Mouse (Mus musculus) layer of hippocampus, postnatal 14 days (tissue): ENCODE results near the gene Dqx1. TPM values are rescaled to one million over a fixed set of nuclear protein-coding genes. Genes with fewer than 3 reads are reported as not detected.

ENCODE experiments used
- DNase-seq, 2 experiments: peaks; one replicate each; pipeline ENCODE4 v3.0.0; 2021 to 2022; ENCODE audit warnings: low spot score in 2 of 2, mixed read lengths in 1 of 2
- total RNA-seq, 2 experiments: library from RNA; stranded (reverse); gene quantifications; 2 replicates each; pipeline ENCODE4 v1.2.3; 2021

Dqx1 gene
- total RNA-seq, 2 experiments from 2014 or later = 0.48 to 0.74 TPM

DNA sequence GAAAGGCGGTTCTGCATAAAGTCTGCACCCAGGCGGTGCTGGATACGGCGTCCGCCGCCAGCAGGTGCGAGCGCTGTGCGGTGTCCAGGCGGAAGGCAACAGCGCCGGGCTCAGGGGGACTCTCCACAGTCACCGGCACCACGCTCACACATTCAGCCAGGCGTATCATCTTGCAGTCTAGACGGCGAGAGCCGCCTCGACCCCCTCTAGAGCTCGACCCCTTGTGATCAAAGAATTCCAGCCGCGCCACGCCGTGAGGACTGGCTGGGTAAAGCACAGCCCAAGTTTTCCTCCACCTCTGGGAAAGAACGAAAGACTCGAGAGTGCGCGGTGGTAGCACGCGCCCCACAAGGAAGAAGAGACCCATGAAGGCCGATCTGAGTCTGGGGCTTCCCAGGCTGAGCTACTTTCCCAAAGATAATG lies 24.9 kb upstream of the Dqx1 start:
- no peak for DNase-seq

GRCm38 (mm10) chr6:83033249-83034185 lies 24.1 kb upstream of the Dqx1 start, which contains the start of the genes Dok1 and Loxl3:
Gene Dok1 (minus strand): TSS chr6:83033471.
Gene Loxl3 (plus strand): TSS chr6:83034173.
- peak; percentile 40 to 59 for DNase-seq

DNA sequence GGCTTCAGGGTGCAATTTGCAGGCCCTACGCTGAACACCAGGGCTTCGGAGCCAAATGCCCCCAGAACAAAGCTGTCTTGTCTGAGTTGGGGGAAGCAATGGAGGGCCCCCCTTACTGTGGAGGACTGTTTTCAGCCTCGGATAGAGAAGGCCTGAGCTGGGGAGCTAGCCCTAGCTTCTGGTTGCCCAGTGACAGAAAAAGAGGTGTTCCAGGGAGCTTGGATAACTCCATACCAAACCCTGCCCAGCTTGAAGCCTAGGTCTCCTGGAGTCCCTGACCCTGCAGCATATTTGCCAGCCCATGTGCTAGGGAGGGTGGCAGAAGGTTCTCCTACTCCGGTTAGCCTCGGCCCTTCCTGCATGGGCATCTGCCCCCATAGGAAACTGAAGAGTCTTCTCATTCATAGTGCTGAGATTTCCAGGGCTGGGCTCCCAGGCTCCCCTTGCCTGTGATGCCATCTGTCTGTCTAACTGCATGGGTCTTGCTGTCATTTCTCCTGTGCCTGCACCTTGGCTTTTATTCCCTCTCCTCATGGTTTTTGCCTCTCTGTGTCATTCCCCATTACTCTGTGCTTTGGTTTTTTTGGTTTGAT lies 23.1 kb upstream of the Dqx1 start:
- DNase-seq = no peak

- no peak for DNase-seq
Observed at GRCm38 (mm10) chr6:83037188-83037587, 20.5 kb upstream of the Dqx1 start.

DNA sequence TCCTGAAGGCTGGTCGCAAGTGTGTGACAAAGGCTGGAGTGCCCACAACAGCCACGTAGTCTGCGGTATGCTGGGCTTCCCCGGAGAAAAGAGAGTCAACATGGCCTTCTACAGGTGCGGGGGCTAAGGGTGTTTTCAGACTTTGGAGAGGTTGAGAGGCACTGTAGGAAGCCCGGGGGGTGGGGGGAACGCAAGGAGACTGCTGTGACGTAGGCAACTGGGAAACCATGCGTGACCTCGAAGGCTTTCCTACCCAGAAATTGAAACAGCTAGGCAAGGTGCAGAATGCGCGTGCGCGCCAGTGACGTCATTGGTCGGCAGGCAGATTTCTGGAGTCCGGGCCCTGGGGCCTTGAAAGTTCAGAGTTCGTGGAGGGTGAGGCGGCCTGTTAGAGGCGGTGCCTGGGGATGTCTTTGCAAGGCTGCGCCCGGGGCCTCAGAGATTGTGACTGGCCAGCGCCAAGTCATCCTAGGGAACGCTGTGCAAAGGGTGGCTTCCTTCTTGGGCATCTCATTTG lies 19.1 kb upstream of the Dqx1 start:
- DNase-seq = peak; percentile 83 to 84

- DNase-seq = no peak
Observed at GRCm38 (mm10) chr6:83040601-83041000, 17.0 kb upstream of the Dqx1 start.

- no peak for DNase-seq
Observed at GRCm38 (mm10) chr6:83043561-83043960, 14.1 kb upstream of the Dqx1 start.

DNA sequence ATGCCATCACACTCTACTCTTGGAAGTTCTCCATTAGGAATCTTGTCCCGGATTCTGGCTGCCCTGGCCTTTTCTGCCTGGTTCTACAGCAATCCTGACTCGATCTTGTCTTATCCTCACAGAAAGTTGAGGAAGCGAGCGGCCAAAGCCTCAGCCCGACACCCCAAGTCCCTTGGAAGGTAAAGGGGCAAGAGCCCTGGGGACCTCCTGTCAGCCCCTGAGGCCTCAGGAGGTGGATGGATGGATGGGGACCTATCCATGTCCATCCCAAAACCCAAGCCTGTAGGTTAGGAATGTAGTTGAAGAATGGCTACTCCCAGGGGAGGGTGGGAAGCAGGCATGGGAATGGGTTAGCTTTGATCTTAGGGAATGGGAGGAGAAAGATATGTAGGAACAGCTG lies 13.7 kb upstream of the Dqx1 start:
- DNase-seq = no peak

DNA sequence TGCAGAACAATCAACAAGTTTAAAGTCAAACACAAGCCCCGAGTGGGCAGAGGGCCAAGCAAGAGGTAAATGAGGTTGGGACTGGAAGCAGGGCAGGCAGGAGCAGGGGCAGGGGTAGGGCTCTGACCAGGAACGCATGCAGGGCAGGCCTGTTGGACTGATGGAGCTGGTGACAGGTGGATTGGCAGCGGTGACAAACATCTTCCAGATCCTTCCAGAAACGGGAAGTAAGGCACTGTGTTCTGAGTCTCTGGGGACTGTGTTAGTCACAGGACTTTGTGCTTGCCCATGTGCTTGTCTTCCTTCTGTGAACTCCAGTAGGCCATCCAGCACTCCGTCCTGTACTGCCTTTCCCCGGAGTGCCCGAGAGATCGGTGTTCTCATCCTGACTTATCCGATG lies 12.9 kb upstream of the Dqx1 start:
- DNase-seq = no peak

- no peak for DNase-seq
Observed at GRCm38 (mm10) chr6:83049367-83049766, 8.3 kb upstream of the Dqx1 start.

- DNase-seq = peak in 1 of 2 experiments; percentile 42
Observed at GRCm38 (mm10) chr6:83053136-83053960, 4.3 kb upstream of the Dqx1 start.

GRCm38 (mm10) chr6:83054074-83054851 lies 3.4 kb upstream of the Dqx1 start, which contains the start of gene Aup1:
Gene Aup1 (plus strand): TSS chr6:83054521.
- peak; percentile 94 to 98 for DNase-seq

DNA sequence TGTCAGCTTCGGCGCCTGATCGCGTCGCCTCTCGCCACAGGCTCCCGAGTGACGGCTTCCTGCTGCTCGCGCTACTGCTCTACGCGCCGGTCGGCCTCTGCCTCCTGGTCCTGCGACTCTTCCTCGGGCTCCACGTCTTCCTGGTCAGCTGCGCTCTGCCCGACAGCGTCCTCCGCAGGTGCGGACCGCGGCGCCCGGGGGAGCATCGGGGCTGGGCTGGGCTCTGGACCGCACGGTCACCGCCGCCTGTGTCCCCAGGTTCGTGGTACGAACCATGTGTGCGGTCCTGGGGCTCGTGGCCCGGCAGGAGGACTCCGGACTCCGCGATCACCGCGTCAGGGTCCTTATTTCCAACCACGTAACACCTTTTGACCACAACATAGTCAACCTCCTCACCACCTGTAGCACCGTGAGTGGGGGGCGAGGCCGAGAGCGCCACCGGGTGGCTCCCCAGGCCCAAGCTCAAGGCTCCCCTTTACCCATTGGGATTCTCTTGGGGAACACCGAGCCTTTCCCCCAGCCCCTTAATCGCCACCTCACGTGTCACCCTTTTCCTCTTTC lies 2.7 kb upstream of the Dqx1 start, which contains the start of gene Htra2:
TSS of gene Htra2 (minus strand) at position 403 of the 561 bp plus-strand sequence.
- peak in 1 of 2 experiments; percentile 24 for DNase-seq

- no peak for DNase-seq
Observed at GRCm38 (mm10) chr6:83058725-83059124, 1.1 kb downstream of the Dqx1 start.

DNA sequence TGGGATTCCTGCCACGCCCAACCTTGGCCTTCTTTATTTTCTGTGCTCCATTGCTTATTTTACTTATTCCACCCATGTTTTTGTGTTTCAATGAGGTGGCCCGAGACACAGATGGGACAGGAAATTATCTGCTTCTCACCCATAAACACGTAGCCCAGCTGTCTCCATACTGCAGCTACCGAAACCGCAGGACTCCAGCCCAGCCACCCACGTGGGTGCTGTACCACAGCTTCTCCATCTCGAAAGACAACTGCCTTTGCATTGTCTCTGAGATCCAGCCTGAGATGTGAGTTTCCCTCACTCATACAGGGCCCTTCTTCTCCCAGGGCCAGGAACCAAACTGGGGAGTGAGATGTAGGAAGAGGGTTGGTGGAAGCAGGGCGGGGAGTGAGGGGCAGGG lies 8.4 kb downstream of the Dqx1 start:
- DNase-seq = no peak

DNA sequence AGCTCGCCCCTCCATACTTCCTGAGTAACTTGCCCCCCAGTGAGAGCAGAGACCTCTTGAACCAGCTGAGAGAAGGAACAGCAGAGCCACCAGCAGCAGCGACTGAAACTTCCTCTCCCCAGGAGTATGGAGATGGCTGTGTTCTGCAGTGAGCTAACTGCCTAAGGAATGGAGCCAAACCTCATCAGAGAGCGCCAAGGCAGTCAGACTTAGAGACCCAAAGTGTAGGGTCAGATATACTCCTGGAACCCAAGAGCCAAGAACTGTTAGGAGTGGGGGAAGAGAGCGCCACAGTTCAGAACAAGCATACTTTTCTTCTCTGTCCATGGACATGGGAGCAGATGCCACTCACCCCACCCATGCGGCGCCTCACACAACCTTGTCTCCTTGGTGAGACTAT lies 8.8 kb downstream of the Dqx1 start:
- no peak for DNase-seq

DNA sequence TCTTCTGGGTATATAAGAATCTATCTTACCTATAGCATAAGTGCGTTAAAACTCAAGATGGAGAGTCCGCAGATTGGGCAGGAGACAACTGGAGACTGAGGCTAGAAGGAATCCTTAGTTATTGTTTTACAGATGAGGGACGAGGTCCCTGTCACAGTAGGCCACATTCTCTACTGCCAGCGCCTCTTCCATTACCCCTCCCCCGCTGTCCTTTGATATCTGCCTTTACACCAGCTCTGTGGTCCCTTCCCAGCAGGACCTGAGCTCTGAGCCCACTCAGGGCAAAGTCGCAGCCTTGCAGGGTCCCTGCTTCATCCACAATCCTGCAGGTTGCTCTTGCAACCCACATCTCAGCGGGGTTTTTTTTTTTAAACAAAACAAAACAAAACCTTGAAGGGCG lies 10.6 kb downstream of the Dqx1 start:
- no peak for DNase-seq

DNA sequence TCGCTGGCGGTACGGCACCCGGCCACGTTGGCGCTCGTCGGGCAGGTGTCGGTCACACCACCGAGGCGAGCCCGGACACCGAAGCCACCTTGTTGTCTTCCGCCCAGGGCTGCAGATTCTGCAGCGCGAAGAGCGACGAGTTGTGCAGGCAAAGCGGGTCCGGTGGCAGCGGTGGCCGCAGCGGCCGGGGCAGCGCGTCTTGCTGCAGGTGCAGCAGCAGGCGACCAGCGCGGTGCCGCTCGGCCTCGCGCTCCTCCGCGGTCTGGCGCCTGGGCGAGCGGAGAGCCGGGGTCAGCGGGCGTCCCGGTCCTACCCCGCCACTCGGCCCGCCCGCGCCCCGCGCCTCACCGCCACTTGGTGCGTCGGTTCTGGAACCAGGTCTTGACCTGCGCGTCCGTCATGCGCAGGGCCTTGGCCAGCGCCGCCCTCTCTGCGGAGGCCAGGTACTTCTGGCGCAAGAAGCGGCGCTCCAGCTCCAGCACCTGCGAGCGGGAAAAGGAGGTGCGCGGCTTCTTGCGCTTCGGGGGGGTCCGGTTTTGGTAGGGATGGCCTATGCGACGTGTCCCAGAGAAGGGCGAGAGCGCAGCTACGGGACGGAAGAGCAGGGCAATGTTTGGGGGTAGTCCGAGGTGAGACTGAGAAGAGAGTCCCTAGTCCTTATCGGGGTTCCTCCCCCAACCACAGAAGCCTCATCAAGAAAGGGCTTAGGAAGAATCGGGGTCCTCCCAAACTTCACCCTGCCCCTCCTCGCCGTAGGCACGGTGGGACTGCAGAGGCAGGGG lies 11.3 kb downstream of the Dqx1 start:
- DNase-seq = no peak
